Mouse (Mus musculus): ENCODE results near the gene Unc13b.

- no peak for TF ChIP-seq GATA1 (IDR thresholded peaks at IDR 0.05; ENCODE audit: low read length)
- TF ChIP-seq TAL1 (IDR thresholded peaks at IDR 0.05; ENCODE audit: low read length) = no peak
Observed at GRCm38 (mm10) chr4:43205571-43205970, 146.8 kb downstream of the Unc13b start.
